Mouse (Mus musculus) heart, embryonic 16.5 days (tissue): Measurements from ENCODE around the gene 1520401A03Rik. TPM values are rescaled to one million over a fixed set of nuclear protein-coding genes. Genes with fewer than 3 reads are reported as not detected.
A peak's percentile ranks its signal among the peaks of the same experiment; 100 is the strongest.

Experiments
- ATAC-seq: fragments of 200-750 bp; cut with Nextera tagmentation; replicated peaks from 2 replicates; pipeline ENCODE4 v1.8.0; 2017; ENCODE audit warnings: moderate number of reproducible peaks; ENCODE audit not compliant: insufficient read depth, low FRiP score; ENCODE audit errors: extremely low read depth
- H3K27ac ChIP-seq: fragments of 300-500 bp; sonication (generic); 2 replicates; pipeline ENCODE4 v1.5.1; 2014; ENCODE audit warnings: mild to moderate bottlenecking, low read length, control low read depth, moderate library complexity
- H3K27me3 ChIP-seq: fragments of 300-500 bp; sonication (generic); 2 replicates; pipeline ENCODE4 v1.6.1; 2014; ENCODE audit warnings: low read length, mixed read lengths; ENCODE audit not compliant: control insufficient read depth, insufficient read depth
- H3K36me3 ChIP-seq: fragments of 300-500 bp; sonication (generic); 2 replicates; pipeline ENCODE4 v1.6.1; 2014; ENCODE audit not compliant: control insufficient read depth, insufficient read depth
- H3K4me1 ChIP-seq: fragments of 300-500 bp; sonication (generic); 2 replicates; pipeline ENCODE4 v1.6.1; 2014; ENCODE audit warnings: low read length, mixed read lengths; ENCODE audit not compliant: control insufficient read depth, insufficient read depth
- H3K4me2 ChIP-seq: fragments of 300-500 bp; sonication (generic); 2 replicates; pipeline ENCODE4 v1.6.1; 2014; ENCODE audit warnings: low read depth, mild to moderate bottlenecking, control low read depth, low read length
- H3K4me3 ChIP-seq: fragments of 300-500 bp; sonication (generic); 2 replicates; pipeline ENCODE4 v1.5.1; 2014; ENCODE audit warnings: mild to moderate bottlenecking, control low read depth, low read length
- H3K9ac ChIP-seq: fragments of 300-500 bp; sonication (generic); 2 replicates; pipeline ENCODE4 v1.6.1; 2014; ENCODE audit warnings: low read length, control low read depth
- H3K9me3 ChIP-seq: fragments of 300-500 bp; sonication (generic); replicated peaks from 2 replicates; pipeline ENCODE4 v1.6.1; 2016; ENCODE audit warnings: low read length; ENCODE audit not compliant: control insufficient read depth
- WGBS: fragments of 180-500 bp; shearing (Covaris S2); extraction: QIAGEN DNeasy Blood & Tissue Kit; methylation state at CpG from one replicate; pipeline ENCODE4 v1.1.7; 2014; 5-methylcytosine and 5-hydroxymethylcytosine counted together
- polyA plus RNA-seq: library from polyadenylated mRNA; unstranded; fragments of >200 nt; fragmentation: Nextera tagmentation; extraction: Ambion mirVana; gene quantifications from 2 replicates; pipeline ENCODE4 v1.2.1, GENCODE M21; 2015

Gene 1520401A03Rik
- polyA plus RNA-seq, 1 experiment from 2014 or later, result not detected

- no peaks in the 10 kb centered on the region for H3K9me3 ChIP-seq
- no peak overlapping the region for H3K4me2 ChIP-seq
- H3K27me3 ChIP-seq, result no peaks in the 10 kb centered on the region
- ATAC-seq, result no peak
- H3K4me1 ChIP-seq, result peaks cover 24% of the 10 kb centered on the region
- no peak overlapping the region for H3K4me3 ChIP-seq
- WGBS, result 82% methylated on average over 6 of the region's 7 CpGs
- H3K36me3 ChIP-seq, result peaks cover 34% of the 10 kb centered on the region
- H3K9ac ChIP-seq, result no peak overlapping the region
- no peak overlapping the region for H3K27ac ChIP-seq
These were observed 52.0 kb downstream of the 1520401A03Rik start for GRCm38 (mm10) chr17:23670516-23671074.

- whole genome bisulfite sequencing, result 80% methylated on average over 14 of the region's 14 CpGs
These were observed 57.1 kb downstream of the 1520401A03Rik start for GRCm38 (mm10) chr17:23665511-23665910.

GRCm38 (mm10) chr17:23664556-23665021 lies 58.0 kb downstream of the 1520401A03Rik start:
- peaks cover 2% of the 10 kb centered on the region; the same call in 1 of the 2 replicates for H3K4me1 ChIP-seq
- H3K27ac ChIP-seq, result no peak overlapping the region
- H3K4me3 ChIP-seq, result no peak overlapping the region
- 25% methylated on average over 5 of the region's 5 CpGs for WGBS
- H3K4me2 ChIP-seq, result no peak overlapping the region
- H3K27me3 ChIP-seq, result peaks cover 28% of the 10 kb centered on the region
- no peak for ATAC-seq
- H3K9me3 ChIP-seq, result no peaks in the 10 kb centered on the region
- H3K9ac ChIP-seq, result no peak overlapping the region
- H3K36me3 ChIP-seq, result peaks cover 23% of the 10 kb centered on the region

More at GRCm38 (mm10) chr17:23665511-23665910, 57.1 kb downstream of the 1520401A03Rik start:
- H3K27me3 ChIP-seq, result peaks cover 19% of the 10 kb centered on the region
- H3K9ac ChIP-seq, result no peak overlapping the region
- no peak overlapping the region for H3K4me3 ChIP-seq
- no peaks in the 10 kb centered on the region for H3K9me3 ChIP-seq
- no peak overlapping the region for H3K4me2 ChIP-seq
- H3K4me1 ChIP-seq, result peaks cover 2% of the 10 kb centered on the region; the same call in 1 of the 2 replicates
- H3K36me3 ChIP-seq, result peaks cover 32% of the 10 kb centered on the region
- ATAC-seq, result no peak
- no peak overlapping the region for H3K27ac ChIP-seq

- 0 out of 2 replicates have a peak, but pooled peaks cover 3% of the 10 kb centered on the region for H3K36me3 ChIP-seq
- H3K9ac ChIP-seq, result no peak overlapping the region
- peaks cover 2% of the 10 kb centered on the region; the same call in 1 of the 2 replicates for H3K4me1 ChIP-seq
- H3K27me3 ChIP-seq, result peaks cover 32% of the 10 kb centered on the region
- no peak overlapping the region for H3K27ac ChIP-seq
- no peak overlapping the region for H3K4me2 ChIP-seq
- H3K4me3 ChIP-seq, result no peak overlapping the region
- H3K9me3 ChIP-seq, result no peaks in the 10 kb centered on the region
- 2% methylated on average over 9 of the region's 9 CpGs for WGBS
- no peak for ATAC-seq
These were observed 61.1 kb downstream of the 1520401A03Rik start for GRCm38 (mm10) chr17:23661526-23661925.

- 5% methylated on average over 14 of the region's 14 CpGs for WGBS
- Histone ChIP-seq H3K27me3 (peaks cover 32% of the 10 kb centered on the region), H3K9me3 (no peaks in the 10 kb centered on the region), H3K4me3 (peak overlapping the region; percentile 19), H3K9ac (peak overlapping the region; percentile 38; the same call in 1 of the 2 replicates), H3K27ac (no peak overlapping the region), H3K4me1 (peaks cover 2% of the 10 kb centered on the region; the same call in 1 of the 2 replicates), H3K4me2 (peak overlapping the region; percentile 48), H3K36me3 (no peaks in the 10 kb centered on the region)
- ATAC-seq, result no peak
These were observed 61.7 kb downstream of the 1520401A03Rik start for GRCm38 (mm10) chr17:23660876-23661200.

GRCm38 (mm10) chr17:23660117-23660875 lies 62.3 kb downstream of the 1520401A03Rik start, which contains the start of gene Bicdl2:
Bicdl2 (plus strand) TSS chr17:23660506.
- no peak within 1 kb of the TSS for H3K27ac ChIP-seq
- no peaks in the 10 kb centered on the region for H3K36me3 ChIP-seq
- 5% methylated on average over 27 of the region's 27 CpGs for WGBS
- H3K4me1 ChIP-seq, result peaks cover 2% of the 10 kb centered on the region; the same call in 1 of the 2 replicates
- no peak for ATAC-seq
- peak within 1 kb of the TSS; percentile 38; the same call in 1 of the 2 replicates for H3K9ac ChIP-seq
- H3K9me3 ChIP-seq, result no peaks in the 10 kb centered on the region
- peak within 1 kb of the TSS; percentile 48 for H3K4me2 ChIP-seq
- peaks cover 32% of the 10 kb centered on the region for H3K27me3 ChIP-seq
- H3K4me3 ChIP-seq, result peak within 1 kb of the TSS; percentile 19

- Histone ChIP-seq H3K36me3 (no peaks in the 10 kb centered on the region), H3K4me3 (no peak overlapping the region), H3K27ac (no peak overlapping the region), H3K4me1 (peaks cover 2% of the 10 kb centered on the region; the same call in 1 of the 2 replicates), H3K27me3 (peaks cover 32% of the 10 kb centered on the region), H3K9me3 (no peaks in the 10 kb centered on the region), H3K4me2 (no peak overlapping the region), H3K9ac (no peak overlapping the region)
- no peak for ATAC-seq
- WGBS, result 56% methylated on average over 3 of the region's 3 CpGs
These were observed 64.1 kb downstream of the 1520401A03Rik start for GRCm38 (mm10) chr17:23658450-23658849.
